Mouse (Mus musculus) embryonic fibroblast, embryonic 13.5 days (primary cell): ENCODE results near the gene Cald1.

ENCODE experiments used
- CTCF ChIP-seq: IDR thresholded peaks from 2 replicates; pipeline ENCODE4 v1.5.1; 2011; ENCODE audit warnings: mild to moderate bottlenecking, control low read depth, low read length, moderate library complexity, borderline replicate concordance; ENCODE audit not compliant: insufficient read depth
- POLR2A ChIP-seq: IDR thresholded peaks from 2 replicates; pipeline ENCODE4 v1.6.1; 2011; ENCODE audit warnings: low read depth, mild to moderate bottlenecking, control low read depth, low read length, moderate library complexity

GRCm38 (mm10) chr6:34717651-34718050, 119.4 kb downstream of the Cald1 start:
- TF ChIP-seq CTCF (no peak), POLR2A (no peak)
